Mouse (Mus musculus) effector memory CD4-positive, alpha-beta T cell, adult 5 months (primary cell): ENCODE data around the gene Phb2. TPM values are rescaled to one million over a fixed set of nuclear protein-coding genes. Genes with fewer than 3 reads are reported as not detected.

Experiments used
- polyA plus RNA-seq: library from polyadenylated mRNA; unstranded; fragments of 100-300 nt; shearing (Covaris generic); gene quantifications from one replicate; pipeline ENCODE4 v1.2.1, GENCODE M21; 2017

The Phb2 gene
- polyA plus RNA-seq: 137 TPM

DNA sequence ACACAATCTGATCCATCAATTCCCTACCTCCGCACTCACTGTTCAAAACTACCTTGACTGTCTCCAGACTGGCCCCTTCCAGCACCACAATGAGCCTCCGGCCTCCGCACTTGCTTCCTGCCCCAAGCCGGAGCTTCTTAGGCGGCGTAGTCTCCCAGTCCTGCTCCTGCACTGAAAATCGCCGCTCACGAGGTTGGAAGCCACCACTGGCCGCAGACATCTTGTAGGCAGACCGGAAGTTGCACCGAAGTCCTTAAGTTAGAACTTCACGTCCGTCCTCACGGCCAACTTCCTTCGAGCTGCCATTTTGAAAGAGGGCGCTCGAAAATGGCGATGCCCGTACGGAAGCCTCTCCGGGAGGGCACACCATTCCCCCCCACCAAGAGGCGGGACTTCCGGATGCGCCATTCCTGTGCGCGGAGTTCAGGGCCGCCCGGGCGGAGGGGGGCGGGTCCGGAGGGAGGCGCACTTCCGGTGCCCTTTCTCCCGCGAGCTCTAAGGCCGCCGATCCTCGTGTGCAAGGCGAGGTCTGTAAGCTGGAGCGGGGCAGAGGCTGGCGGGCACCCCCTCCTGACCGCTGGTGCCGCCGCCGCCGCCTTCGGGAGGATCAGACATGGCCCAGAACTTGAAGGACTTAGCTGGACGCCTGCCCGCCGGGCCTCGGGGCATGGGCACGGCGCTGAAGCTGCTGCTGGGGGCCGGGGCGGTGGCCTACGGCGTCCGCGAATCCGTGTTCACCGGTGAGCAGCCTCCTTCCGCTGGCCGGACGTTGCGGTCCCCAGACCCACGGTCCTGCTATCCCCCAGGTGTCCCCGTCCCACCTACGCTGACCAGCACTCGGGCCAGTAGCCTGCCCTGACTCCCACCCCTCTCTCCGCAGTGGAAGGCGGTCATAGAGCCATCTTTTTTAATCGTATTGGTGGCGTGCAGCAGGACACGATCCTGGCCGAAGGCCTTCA lies at the start of gene Phb2, which contains the start of gene Emg1:
TSS of gene Phb2 (plus strand) at position 513 of the 959 bp plus-strand sequence.
TSS of gene Emg1 (minus strand) at position 355 of the 959 bp plus-strand sequence.

GRCm38 (mm10) chr6:124662477-124663423 lies 49.4 kb upstream of the Phb2 start, which contains the start of gene Lpcat3:
Gene Lpcat3, plus strand, starts transcription at chr6:124663027.

DNA sequence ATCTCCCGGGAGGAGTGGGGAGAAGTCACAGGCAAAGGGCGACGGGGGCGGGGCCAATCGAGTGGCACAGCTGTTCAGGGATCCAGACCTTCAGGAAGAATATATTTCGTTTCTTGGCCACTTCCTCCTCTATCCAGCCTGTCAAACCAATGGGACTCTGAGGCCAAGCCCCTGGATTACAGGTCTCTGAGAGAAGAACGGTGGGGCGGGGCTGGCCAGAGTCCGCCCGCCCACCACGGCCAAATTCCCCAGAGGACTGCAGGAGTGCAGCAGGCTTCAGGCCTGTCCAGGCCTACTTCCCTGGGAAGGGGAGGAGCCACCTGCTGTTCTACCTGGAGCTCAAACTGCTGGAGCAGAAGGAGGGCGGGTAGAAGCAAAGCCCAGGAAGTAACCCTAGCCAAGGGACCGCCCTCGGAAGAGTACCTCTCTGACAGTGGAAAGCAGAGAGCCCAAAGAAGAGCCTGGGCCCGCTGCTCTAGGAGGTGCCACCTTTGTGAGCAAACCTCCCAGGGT lies 26.4 kb downstream of the Phb2 start, which contains the start of gene Ptpn6:
TSS of gene Ptpn6 (minus strand) at position 204 of the 513 bp plus-strand sequence.

GRCm38 (mm10) chr6:124740888-124741761 lies 29.0 kb downstream of the Phb2 start, which contains the start of gene Grcc10:
Gene Grcc10, minus strand, starts transcription at chr6:124741374.

GRCm38 (mm10) chr6:124755831-124756595 lies 43.9 kb downstream of the Phb2 start, which contains the start of the genes Gm45234 and Atn1:
Gene Gm45234, minus strand, starts transcription at chr6:124756021.
Gene Atn1, minus strand, starts transcription at chr6:124756524.

Other genes with a start within 250 kb of the Phb2 start
- gene Clstn3, start 247.5 kb upstream of the Phb2 start, polyA plus RNA-seq: not detected
- gene C1rl, start 219.2 kb upstream of the Phb2 start, polyA plus RNA-seq: 0.12 TPM
- not detected for gene C1ra, start 199.9 kb upstream of the Phb2 start, polyA plus RNA-seq
- gene C1s1, start 170.0 kb upstream of the Phb2 start, polyA plus RNA-seq: not detected
- gene C1rb, start 142.0 kb upstream of the Phb2 start, polyA plus RNA-seq: not detected
- gene C1s2, start 76.3 kb upstream of the Phb2 start, polyA plus RNA-seq: not detected
- 27.3 TPM for gene Lpcat3, start 49.3 kb upstream of the Phb2 start, polyA plus RNA-seq
- 299 TPM for gene Emg1, start 158 bp upstream of the Phb2 start, polyA plus RNA-seq
- gene Ptpn6, start 26.4 kb downstream of the Phb2 start, polyA plus RNA-seq: 230 TPM
- 313 TPM for gene Grcc10, start 29.0 kb downstream of the Phb2 start, polyA plus RNA-seq
- gene Gm45234, start 43.7 kb downstream of the Phb2 start, polyA plus RNA-seq: 0.44 TPM
- 21.5 TPM for gene Atn1, start 44.2 kb downstream of the Phb2 start, polyA plus RNA-seq
- 4.5 TPM for gene Eno2, start 57.3 kb downstream of the Phb2 start, polyA plus RNA-seq
- 3.9 TPM for gene Lrrc23, start 67.4 kb downstream of the Phb2 start, polyA plus RNA-seq
- 3.3 TPM for gene Spsb2, start 96.3 kb downstream of the Phb2 start, polyA plus RNA-seq
- gene Tpi1, start 102.0 kb downstream of the Phb2 start, polyA plus RNA-seq: 109 TPM
- 69.3 TPM for gene Usp5, start 117.1 kb downstream of the Phb2 start, polyA plus RNA-seq
- 2.5 TPM for gene Cdca3, start 117.2 kb downstream of the Phb2 start, polyA plus RNA-seq
- not detected for gene Gnb3, start 127.9 kb downstream of the Phb2 start, polyA plus RNA-seq
- not detected for gene P3h3, start 145.4 kb downstream of the Phb2 start, polyA plus RNA-seq
- not detected for gene Gpr162, start 151.6 kb downstream of the Phb2 start, polyA plus RNA-seq
- gene Cd4, start 175.9 kb downstream of the Phb2 start, polyA plus RNA-seq: 653 TPM
- 0.87 TPM for gene Lag3, start 199.4 kb downstream of the Phb2 start, polyA plus RNA-seq
- gene Ptms, start 207.8 kb downstream of the Phb2 start, polyA plus RNA-seq: 4.7 TPM
- 116 TPM for gene Mlf2, start 219.1 kb downstream of the Phb2 start, polyA plus RNA-seq